Mouse (Mus musculus) T-helper 17 cell (primary cell): ENCODE measurements around the gene Zfp9.

Experiments
- in situ Hi-C, 2 experiments: fragments of 300-600 bp; cut with MboI, MseI; formaldehyde crosslinking; loops; 1 replicate in 1 of 2; 2 replicates in 1 of 2; pipeline ENCODE4 v1.15.1; 2025; ENCODE audit warnings: high pct_unique_total_duplicates in 2 of 2

Zfp9 gene

GRCm38 (mm10) chr6:118478957-118479708, at the start of gene Zfp9:
TSS of gene Zfp9 (minus strand) at chr6:118479320.
- in situ Hi-C loops = no loop called here

GRCm38 (mm10) chr6:118520668-118521067, 41.5 kb upstream of the Zfp9 start:
- in situ Hi-C loops = no loop called here

GRCm38 (mm10) chr6:118513335-118514012, 34.4 kb upstream of the Zfp9 start:
- in situ Hi-C loops = no loop called here

- in situ Hi-C loops = no loop called here
These were observed 19.9 kb upstream of the Zfp9 start for GRCm38 (mm10) chr6:118499010-118499409.

- in situ Hi-C loops = no loop called here
These were observed 3.0 kb upstream of the Zfp9 start for GRCm38 (mm10) chr6:118482125-118482524.

- in situ Hi-C loops = no loop called here
These were observed 990 bp downstream of the Zfp9 start for GRCm38 (mm10) chr6:118477875-118478785.

GRCm38 (mm10) chr6:118462069-118462705, 16.9 kb downstream of the Zfp9 start:
- in situ Hi-C loops = no loop called here

GRCm38 (mm10) chr6:118457726-118458125, 21.4 kb downstream of the Zfp9 start:
- in situ Hi-C loops = no loop called here

GRCm38 (mm10) chr6:118455042-118455631, 24.0 kb downstream of the Zfp9 start, which contains the start of gene Zfp248:
TSS of gene Zfp248 (minus strand) at chr6:118455528.
- in situ Hi-C loops = no loop called here

- in situ Hi-C loops = no loop called here
These were observed 24.7 kb downstream of the Zfp9 start for GRCm38 (mm10) chr6:118454452-118454851.

- in situ Hi-C loops = no loop called here
These were observed 47.6 kb downstream of the Zfp9 start for GRCm38 (mm10) chr6:118431502-118431901.

- in situ Hi-C loops = loop anchor here in 1 of 2 experiments (10.0 kb wide), 1 partner anchor 1782 kb away; no protein-coding TSS in a partner anchor
These were observed 52.5 kb downstream of the Zfp9 start for GRCm38 (mm10) chr6:118426666-118427065.

GRCm38 (mm10) chr6:118419050-118419920, 59.8 kb downstream of the Zfp9 start, which contains the start of gene Bms1:
TSS of gene Bms1 (minus strand) at chr6:118419474.
- in situ Hi-C loops = loop anchor here in 1 of 2 experiments (5.0 kb wide), 1 partner anchor 758 kb away; the partner anchor contains the start of gene Dcp1b
